Mouse (Mus musculus) layer of hippocampus, adult 2 months (tissue): ENCODE results near the gene Lcor. TPM values are rescaled to one million over a fixed set of nuclear protein-coding genes. Genes with fewer than 3 reads are reported as not detected.

ENCODE experiments used
- DNase-seq, 2 experiments: peaks; one replicate each; pipeline ENCODE4 v3.0.0; 2022; ENCODE audit warnings: low spot score in 2 of 2
- H3K27ac ChIP-seq: fragments of 200-600 bp; 2 replicates; pipeline ENCODE4 v1.8.1; 2022
- H3K4me3 ChIP-seq: fragments of 200-600 bp; 2 replicates; pipeline ENCODE4 v1.8.1; 2022; ENCODE audit warnings: mild to moderate bottlenecking
- CTCF ChIP-seq: fragments of 200-600 bp; conservative IDR thresholded peaks from 2 replicates; pipeline ENCODE4 v1.8.1; 2022; ENCODE audit warnings: antibody characterized with exemption, mild to moderate bottlenecking, moderate library complexity
- long read RNA-seq, 2 experiments: library from polyadenylated mRNA; stranded (forward); transcript quantifications; one replicate each; pipeline ENCODE4 v2.0.0; 2021; ENCODE audit warnings: borderline mapping rate in 2 of 2
- total RNA-seq, 2 experiments: library from RNA; stranded (reverse); gene quantifications; 2 replicates each; pipeline ENCODE4 v1.2.3; 2021

Gene Lcor
- total RNA-seq: 10 to 100 TPM; 17.1 to 20.9 TPM
- long read RNA-seq, experiment 1, partial matches to known transcripts: 1 of 5 reads
- long read RNA-seq, experiment 1, other reads (novel, unspliced or antisense): 4 of 5 reads
- long read RNA-seq, experiment 2, partial matches to known transcripts: 1 of 6 reads
- long read RNA-seq, experiment 2, other reads (novel, unspliced or antisense): 5 of 6 reads

DNA sequence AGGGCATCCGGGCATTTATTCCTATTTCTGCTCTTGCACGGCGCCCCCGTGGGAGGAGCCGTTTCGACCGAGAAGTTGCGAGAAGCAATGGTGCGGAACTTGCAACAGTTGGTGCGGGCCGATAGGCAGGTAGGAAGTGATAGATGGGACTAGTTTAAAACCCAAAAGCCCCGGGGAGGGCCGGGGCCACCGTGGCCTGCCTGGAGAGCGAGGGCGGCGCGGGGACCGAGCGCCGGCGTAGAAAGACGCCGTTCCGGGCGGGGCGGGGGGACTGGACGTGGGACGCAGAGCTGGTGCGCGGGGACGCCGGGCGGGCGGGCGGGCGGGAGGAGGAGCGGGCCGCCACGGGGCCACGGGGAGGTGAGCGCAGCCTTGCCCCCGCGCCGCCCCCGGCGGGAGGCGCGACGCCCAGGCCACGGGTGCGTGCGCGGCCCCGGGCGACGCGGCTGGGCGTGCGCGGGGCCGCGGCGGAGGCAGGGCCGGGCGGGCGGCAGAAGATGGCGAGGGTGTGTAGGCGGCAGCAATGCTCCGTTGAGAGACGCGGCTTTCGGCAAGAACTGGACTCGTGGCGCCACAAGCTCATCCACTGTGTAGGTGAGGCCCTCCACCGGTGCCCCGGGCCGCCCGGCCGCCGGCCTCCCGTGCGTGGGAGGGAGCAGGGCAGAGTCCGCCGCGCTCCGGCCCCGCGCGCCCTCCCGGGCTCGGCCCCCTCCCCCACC, at the start of gene Lcor:
Lcor (plus strand) TSS at position 448 of the 719 bp plus-strand sequence.
- TF ChIP-seq CTCF: no peak; the same call in 1 of the 2 replicates
- Histone ChIP-seq H3K27ac (peak within 1 kb of the TSS; percentile 99), H3K4me3 (peak within 1 kb of the TSS; percentile 85)
- DNase-seq: peak; percentile 65 to 79

DNA sequence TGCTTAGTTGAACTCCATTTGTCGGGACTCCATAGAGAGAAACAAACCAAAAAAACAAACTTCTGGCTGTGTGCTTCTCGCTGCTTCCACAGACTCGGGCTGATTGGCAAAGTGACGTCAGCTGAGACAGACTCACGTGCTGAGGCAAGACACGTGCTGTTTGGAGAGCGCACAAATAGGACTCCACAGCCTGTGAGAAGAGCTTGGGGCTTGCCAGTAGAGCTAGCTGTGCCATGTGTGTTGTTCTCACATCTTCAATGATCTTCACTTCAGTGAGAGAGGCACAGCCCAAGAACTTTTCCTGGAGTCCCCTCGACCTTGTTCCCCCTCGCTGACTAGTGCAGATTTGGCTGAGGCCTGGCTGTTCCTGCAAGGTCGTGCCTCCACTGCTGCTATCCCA, 47.1 kb upstream of the Lcor start:
- DNase-seq: no peak
- Histone ChIP-seq H3K4me3 (no peak overlapping the region), H3K27ac (no peak overlapping the region)
- TF ChIP-seq CTCF: no peak

DNA sequence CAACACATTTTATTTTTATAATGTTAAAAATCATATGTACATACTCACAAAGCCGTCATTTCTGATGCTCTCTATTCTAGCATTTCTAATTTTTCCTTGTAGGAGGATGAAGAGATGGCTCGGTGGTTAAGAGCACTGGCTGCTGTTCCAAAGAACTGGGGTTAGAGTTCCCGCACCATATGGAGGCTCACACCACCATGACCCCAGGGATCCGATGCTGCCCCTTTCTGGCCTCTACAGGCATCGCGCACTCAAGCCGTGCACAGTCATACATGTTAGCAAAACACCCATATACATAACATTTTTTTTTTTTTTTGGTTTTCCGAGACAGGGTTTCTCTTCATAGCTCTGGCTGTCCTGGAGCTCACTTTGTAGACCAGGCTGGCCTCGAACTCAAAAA, 46.0 kb upstream of the Lcor start:
- Histone ChIP-seq H3K4me3 (no peak overlapping the region), H3K27ac (no peak overlapping the region)
- peak; percentile 13; the same call in 1 of the 2 replicates for TF ChIP-seq CTCF
- no peak for DNase-seq

DNA sequence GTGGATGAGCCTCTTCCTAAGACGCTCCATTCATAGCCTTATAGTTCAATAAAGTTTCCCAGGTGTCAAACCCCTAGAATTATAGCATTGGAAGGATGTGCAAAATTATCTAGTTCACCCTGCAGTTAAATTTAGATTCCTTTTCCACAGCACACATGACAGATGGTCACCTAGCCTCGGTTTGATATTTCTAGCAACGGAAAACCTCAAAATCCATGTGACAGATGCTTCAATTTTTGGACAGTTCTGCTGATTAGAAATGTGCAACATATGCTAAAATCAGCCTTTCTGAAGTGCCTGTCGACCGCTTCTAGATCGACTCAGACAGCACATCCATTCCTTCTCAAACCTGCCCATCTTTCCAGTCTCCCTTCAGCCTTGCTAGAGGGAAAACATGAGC, 43.5 kb upstream of the Lcor start:
- Histone ChIP-seq H3K4me3 (no peak overlapping the region), H3K27ac (no peak overlapping the region)
- TF ChIP-seq CTCF: no peak
- peak; percentile 48 to 72 for DNase-seq

DNA sequence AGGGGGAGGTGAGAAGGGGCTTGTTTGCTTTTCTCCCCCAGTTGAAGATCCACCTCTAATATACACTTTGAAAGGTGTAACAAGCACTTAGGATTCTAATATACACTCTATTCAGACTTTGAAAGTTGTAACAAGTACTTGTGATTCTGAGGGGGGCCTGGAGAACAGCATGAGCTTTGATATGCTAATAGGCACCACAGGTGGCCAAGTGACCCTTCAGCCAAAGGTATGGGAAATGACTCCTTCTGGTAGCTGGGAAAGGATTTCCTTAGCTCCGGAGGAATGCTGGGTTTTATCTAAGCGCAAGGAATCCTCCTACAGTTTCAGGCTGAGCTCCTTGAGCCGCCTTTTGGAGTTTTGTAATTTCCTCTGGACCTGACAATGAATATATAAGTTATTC, 41.0 kb upstream of the Lcor start:
- Histone ChIP-seq H3K27ac (no peak overlapping the region), H3K4me3 (no peak overlapping the region)
- DNase-seq: no peak
- TF ChIP-seq CTCF: no peak

DNA sequence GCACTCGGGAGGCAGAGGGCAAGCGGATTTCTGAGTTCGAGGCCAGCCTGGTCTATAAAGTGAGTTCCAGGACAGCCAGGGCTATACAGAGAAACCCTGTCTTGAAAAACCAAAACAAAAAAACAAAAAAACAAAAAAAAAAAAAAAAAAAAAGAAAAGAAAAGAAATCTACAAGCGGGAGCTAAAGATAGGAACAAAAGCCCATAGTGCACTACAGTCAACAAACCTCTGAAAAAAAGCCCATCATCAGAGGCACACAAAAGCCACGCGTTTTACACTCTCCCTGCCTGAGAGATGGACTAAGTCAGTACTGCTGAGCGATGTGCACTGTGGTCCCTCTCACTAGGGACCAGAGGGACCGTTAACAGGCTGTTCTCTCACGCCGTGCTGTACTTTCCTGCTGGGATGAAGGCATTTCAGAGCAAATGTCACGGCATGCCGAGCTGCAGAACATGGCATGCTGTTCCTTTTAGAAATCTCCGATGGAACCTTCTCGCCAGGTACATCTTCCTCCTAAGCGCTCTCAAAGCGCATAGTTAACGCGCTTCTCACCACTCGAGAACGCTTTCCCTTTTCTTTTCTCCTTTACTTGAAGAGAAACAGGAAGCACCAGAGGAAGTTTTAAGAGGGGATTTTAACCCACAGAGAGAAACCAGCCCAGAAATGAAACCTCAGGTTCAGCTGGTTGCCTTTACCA, 40.4 kb upstream of the Lcor start:
- Histone ChIP-seq H3K4me3 (peak overlapping the region; percentile 36), H3K27ac (no peak overlapping the region)
- no peak for TF ChIP-seq CTCF
- DNase-seq: no peak

DNA sequence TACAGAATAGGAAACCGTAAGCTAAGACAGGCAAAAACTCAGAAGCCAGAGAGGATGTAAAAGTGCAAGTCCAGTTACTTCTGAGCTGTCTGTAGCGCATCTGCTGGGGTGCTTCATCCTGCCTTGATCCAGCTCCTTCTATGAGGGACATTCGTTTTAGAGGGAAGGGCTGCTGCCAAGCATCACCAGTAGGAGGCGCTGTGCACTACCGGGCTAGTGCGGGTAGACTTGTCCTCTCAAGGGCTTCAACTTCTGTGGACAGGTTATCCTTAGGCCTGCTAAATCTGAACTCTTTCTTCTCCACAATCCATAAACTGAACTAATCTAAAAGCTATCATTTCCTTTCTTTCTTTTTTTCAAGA, 39.8 kb upstream of the Lcor start:
- DNase-seq: peak in 1 of 2 experiments; percentile 44
- TF ChIP-seq CTCF: peak; percentile 83
- no peak overlapping the region for H3K27ac ChIP-seq
- H3K4me3 ChIP-seq: peak overlapping the region; percentile 36; the same call in 1 of the 2 replicates

DNA sequence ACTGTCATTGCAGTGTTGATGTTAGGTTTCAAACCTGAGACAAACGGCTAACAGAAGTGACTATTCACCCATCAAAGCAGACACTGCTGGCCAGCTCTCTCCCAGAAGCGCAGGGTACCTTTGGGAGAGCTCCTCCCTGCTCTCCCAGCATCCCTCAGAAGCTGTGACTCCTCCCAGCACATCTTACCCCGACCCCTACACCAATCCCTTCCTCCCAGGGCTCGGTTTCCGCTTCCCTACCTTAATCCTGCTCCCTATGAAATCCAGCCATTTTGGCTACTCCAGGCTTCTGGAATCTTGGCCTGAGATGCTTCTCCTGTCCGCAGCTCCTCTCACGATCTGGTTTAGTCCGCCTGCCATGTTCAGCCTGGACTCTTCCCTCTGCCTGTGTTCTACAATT, 37.9 kb upstream of the Lcor start:
- TF ChIP-seq CTCF: no peak
- Histone ChIP-seq H3K27ac (no peak overlapping the region), H3K4me3 (no peak overlapping the region)
- no peak for DNase-seq

DNA sequence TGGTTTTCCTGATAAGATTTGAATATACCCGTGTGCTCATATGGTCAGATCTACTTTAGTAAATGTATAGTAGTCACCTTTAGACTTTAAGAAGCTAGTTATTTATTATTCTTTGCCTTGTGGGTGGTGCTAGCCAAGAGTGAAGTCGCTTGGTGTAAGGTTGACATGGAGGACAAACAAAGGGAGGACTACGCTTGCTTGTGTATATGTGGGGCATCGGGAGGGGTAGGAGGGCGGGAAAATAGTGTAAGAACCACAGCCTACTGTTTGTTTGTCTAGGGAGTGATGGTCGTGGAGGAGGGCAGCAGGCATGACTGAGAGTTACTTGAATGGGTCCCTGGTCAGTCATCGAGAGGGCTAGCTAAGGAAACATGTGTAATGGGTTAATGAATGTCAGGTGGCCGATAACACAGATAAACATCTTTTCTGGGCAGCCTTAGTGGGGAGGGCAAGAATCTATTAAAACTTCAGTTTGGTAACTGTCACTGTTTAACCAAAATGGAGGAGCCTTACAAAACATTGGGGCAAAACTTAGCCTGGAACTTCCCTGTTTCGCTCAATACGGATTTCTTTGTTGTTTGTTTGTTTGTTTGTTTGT, 37.3 kb upstream of the Lcor start:
- H3K27ac ChIP-seq: no peak overlapping the region
- TF ChIP-seq CTCF: no peak
- H3K4me3 ChIP-seq: no peak overlapping the region
- DNase-seq: no peak

DNA sequence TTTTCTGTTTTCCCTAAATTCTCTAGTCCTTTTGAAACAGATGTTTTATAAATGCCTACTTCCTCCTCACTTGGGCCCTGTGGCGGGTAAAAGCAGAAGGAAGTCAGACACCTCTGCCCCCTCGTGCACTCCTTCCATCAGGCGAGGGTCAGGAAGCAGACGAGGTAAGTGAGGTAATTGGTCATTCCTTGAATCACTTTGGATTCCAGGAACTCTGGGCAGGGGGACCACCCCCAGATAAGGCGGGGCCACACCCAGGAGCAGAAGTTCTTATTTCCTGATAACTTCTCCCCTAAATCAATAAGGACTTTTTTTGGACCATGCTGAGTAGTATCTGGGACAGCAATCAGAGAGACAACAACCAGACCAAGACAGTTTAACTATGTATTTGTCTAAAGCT, 36.7 kb upstream of the Lcor start:
- DNase-seq: no peak
- no peak for TF ChIP-seq CTCF
- Histone ChIP-seq H3K27ac (no peak overlapping the region), H3K4me3 (no peak overlapping the region)

DNA sequence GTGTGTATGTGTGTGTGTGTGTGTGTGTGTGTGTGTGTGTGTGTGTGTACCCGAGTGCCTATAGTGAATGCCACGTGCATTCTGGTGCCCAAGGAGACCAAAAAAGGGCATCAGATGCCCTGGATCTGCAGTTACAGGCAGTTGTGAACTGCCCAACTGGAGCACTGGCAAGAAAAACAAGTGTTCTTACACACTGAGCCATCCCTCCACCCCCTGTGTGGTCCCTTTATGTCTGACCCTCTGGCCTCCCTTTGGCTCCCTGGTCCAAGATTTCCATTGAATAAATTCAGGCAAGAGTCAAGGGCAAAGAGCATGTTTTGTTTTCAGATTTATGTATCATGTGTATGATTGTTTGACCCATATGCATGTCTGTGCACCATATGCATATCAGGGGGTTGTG, 35.3 kb upstream of the Lcor start:
- Histone ChIP-seq H3K4me3 (no peak overlapping the region), H3K27ac (no peak overlapping the region)
- TF ChIP-seq CTCF: no peak
- DNase-seq: no peak

DNA sequence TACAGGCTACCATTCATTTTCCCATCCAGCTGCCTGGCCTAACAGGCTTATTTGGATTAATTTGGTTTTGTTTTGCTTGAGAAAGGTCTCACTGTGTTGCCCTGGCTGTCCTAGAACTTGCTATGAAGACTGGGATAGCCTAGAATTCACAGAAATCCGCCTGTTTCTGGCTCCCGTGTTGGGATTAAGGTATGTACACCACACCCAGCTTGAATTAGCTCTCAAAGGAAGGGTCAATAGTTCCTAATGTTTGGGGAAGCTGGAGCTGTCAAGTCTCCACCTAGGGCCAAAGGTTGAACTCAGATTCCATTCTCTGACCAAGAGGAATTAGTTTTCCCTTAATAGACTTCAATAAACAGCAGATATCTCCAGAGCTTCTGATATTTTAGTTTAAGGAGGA, 34.7 kb upstream of the Lcor start:
- Histone ChIP-seq H3K27ac (no peak overlapping the region), H3K4me3 (no peak overlapping the region)
- DNase-seq: no peak
- TF ChIP-seq CTCF: no peak

DNA sequence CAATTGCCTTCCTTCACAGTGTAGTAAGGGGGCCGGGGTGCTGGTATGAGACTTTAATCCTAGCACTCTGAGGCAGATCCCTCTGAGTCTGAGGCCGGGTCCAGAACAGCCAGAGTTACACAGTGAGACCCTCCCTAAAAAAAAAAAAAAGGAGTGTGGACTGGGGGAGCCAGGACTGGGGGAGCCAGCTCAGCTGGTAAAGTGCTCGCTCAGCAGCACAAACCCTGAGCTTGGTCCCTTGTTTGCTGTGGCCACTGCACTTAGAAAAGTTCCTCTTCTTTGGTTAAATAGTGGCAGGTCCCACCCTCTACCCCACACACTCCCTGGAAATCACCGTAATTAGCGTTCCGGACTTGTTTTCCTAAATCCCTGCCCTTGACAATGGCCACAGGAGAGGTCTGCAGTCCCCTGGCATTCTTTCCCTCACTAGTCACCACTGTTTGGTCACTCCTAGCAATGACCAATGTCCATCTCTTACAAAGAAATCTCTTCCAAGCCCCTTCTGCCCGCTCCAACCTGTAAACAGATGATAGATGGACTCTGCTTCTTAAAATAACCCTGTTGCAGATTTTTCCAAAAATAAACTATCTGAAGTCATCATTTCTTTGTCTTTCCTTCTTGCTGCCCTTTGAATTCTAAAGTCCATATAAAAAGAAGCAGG, 32.9 kb upstream of the Lcor start:
- no peak overlapping the region for H3K4me3 ChIP-seq
- DNase-seq: no peak
- H3K27ac ChIP-seq: no peak overlapping the region
- TF ChIP-seq CTCF: no peak
